Mouse (Mus musculus): ENCODE results near the gene Elmo1. TPM values are rescaled to one million over a fixed set of nuclear protein-coding genes. Genes with fewer than 3 reads are reported as not detected.

The Elmo1 gene
- total and polyA plus RNA-seq, 3 experiments = 0.16 to 5.3 TPM; not detected in 1

DNA sequence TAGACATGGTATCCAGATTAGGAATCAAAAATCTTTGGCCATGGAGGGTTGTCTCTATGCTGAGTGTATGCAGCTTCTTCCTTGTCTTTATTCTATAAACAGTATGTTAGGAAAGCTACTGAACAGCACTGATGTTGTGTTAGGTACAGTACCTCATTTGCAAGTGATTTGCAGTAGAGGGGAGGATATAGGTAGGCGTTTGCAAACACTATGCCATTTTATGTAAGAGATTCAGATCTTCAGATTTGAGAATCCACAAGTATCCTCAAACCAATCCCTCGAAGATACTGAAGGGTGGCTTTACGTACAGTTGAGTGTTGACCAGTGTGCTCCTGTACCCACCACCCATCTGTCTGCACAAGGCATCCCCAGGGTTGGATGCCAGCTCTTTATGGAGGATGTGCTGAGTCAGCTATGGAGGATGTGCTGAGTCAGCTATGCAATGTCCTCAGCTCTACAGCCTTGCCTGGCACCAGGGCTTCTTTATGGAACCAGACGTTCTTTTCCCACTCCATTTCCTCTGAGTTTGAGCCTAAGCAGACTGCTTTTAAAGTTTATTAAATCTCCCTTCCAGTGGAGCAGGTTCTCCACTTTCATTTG, 465.6 kb downstream of the Elmo1 start:
- Histone ChIP-seq H3K4me1 (ENCODE audit: insufficient read depth, low read depth, low read length) (no peaks in the 10 kb centered on the region), H3K36me3 (replicated peaks) (no peaks in the 10 kb centered on the region), H3K27me3 (ENCODE audit: insufficient read depth, low read length) (no peaks in the 10 kb centered on the region), H3K9me3 (replicated peaks) (no peaks in the 10 kb centered on the region), H3K4me3 (ENCODE audit: low read depth, low read length) (no peak overlapping the region)
- DNase-seq (ENCODE audit: low spot score) (no peak), ATAC-seq (ENCODE audit: extremely low read depth, insufficient number of reproducible peaks, low FRiP score, poor library complexity, severe bottlenecking) (no peak)
- no peak for TF ChIP-seq TAL1 (conservative IDR thresholded peaks at IDR 0.05; ENCODE audit: low read depth, low read length)
- no peak for TF ChIP-seq GATA2 (IDR thresholded peaks at IDR 0.05; ENCODE audit: borderline replicate concordance, low read depth, low read length)
- no peak for TF ChIP-seq POLR2AphosphoS5 (IDR thresholded peaks at IDR 0.05; ENCODE audit: insufficient replicate concordance, low read depth, low read length)
- TF ChIP-seq GATA1 (IDR thresholded peaks at IDR 0.05; ENCODE audit: borderline replicate concordance, low read length) = no peak
- no peak for TF ChIP-seq CTCF (IDR thresholded peaks at IDR 0.05; ENCODE audit: low read depth, low read length)

DNA sequence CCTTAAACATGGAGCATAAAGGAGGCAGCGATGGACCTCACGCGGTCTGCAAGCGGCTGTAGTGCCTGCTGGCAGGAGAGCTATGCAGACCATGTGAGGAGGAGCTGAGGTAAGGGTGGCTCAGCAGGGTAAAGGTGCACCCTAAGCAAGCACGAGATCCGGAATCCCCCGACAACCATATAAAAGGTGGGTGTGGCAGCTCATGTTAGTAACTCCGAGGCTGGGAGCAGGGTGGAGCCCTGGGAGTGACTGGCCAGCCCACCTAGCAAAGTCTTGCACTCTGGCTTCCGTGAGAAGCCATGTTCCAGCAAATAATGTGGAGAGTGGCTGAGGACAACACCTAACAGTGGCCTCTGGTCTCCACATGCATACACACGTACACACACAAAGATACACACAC, 466.3 kb downstream of the Elmo1 start:
- H3K4me1 ChIP-seq (ENCODE audit: insufficient read depth, low read depth, low read length) = no peaks in the 10 kb centered on the region
- ATAC-seq (ENCODE audit: extremely low read depth, insufficient number of reproducible peaks, low FRiP score, poor library complexity, severe bottlenecking) (no peak), DNase-seq (ENCODE audit: low spot score) (no peak)
- TF ChIP-seq POLR2AphosphoS5 (IDR thresholded peaks at IDR 0.05; ENCODE audit: insufficient replicate concordance, low read depth, low read length) (no peak), CTCF (IDR thresholded peaks at IDR 0.05; ENCODE audit: low read depth, low read length) (no peak)
- no peak overlapping the region for H3K4me3 ChIP-seq (ENCODE audit: low read depth, low read length)
- no peaks in the 10 kb centered on the region for H3K9me3 ChIP-seq (replicated peaks)
- H3K27me3 ChIP-seq (ENCODE audit: insufficient read depth, low read length) = no peaks in the 10 kb centered on the region
- H3K36me3 ChIP-seq (replicated peaks) = no peaks in the 10 kb centered on the region

DNA sequence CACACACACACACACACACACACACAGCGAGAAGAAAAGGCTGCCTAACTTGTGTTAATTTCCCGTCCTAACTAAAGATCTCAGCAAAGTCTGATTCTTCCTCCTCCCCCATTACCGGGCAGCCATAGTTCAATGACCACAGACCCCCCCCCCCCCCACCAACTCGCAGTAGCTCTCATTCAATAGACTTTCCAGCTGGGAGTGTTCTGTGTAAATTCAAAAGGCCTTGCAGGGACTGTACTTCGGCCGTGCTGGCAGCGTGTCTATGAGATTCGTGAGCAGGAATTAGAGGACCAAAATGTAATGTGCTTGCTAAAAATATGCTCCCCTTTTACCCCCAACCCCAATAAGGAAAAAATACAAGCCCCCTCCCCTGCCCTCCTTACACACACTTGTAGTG, 466.8 kb downstream of the Elmo1 start:
- no peak overlapping the region for H3K4me3 ChIP-seq (ENCODE audit: low read depth, low read length)
- H3K4me1 ChIP-seq (ENCODE audit: insufficient read depth, low read depth, low read length) = no peaks in the 10 kb centered on the region
- ATAC-seq (ENCODE audit: extremely low read depth, insufficient number of reproducible peaks, low FRiP score, poor library complexity, severe bottlenecking) = no peak
- no peaks in the 10 kb centered on the region for H3K27me3 ChIP-seq (ENCODE audit: insufficient read depth, low read length)
- no peaks in the 10 kb centered on the region for H3K9me3 ChIP-seq (replicated peaks)
- H3K36me3 ChIP-seq (replicated peaks) = no peaks in the 10 kb centered on the region
- no peak for TF ChIP-seq TAL1 (conservative IDR thresholded peaks at IDR 0.05; ENCODE audit: low read depth, low read length)
- no peak for TF ChIP-seq POLR2AphosphoS5 (IDR thresholded peaks at IDR 0.05; ENCODE audit: insufficient replicate concordance, low read depth, low read length)
- no peak for DNase-seq (ENCODE audit: low spot score)

DNA sequence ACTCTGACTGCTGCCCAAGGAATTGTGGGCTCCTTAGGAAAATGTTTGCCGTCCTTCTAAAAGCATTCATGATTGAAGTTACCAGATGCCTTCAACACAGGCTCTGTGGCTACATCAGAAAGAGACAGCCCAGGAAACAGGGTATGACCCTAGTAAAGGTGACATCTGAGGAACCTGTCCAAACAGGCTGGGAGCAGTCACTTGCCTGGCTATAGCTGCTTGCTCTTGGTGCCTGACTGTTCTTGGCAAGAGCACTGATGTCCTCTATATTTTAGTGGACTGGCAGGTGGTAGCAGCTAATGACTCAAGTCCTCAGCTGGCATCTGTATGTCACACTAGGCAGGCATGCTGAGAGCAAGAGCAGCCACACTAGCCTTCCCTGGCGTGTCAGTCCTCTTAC, 468.0 kb downstream of the Elmo1 start:
- Histone ChIP-seq H3K36me3 (replicated peaks) (no peaks in the 10 kb centered on the region), H3K27me3 (ENCODE audit: insufficient read depth, low read length) (no peaks in the 10 kb centered on the region), H3K9me3 (replicated peaks) (no peaks in the 10 kb centered on the region), H3K4me1 (ENCODE audit: insufficient read depth, low read depth, low read length) (no peaks in the 10 kb centered on the region), H3K4me3 (ENCODE audit: low read depth, low read length) (no peak overlapping the region)
- TF ChIP-seq TAL1 (conservative IDR thresholded peaks at IDR 0.05; ENCODE audit: low read depth, low read length) = no peak
- no peak for TF ChIP-seq GATA1 (IDR thresholded peaks at IDR 0.05; ENCODE audit: borderline replicate concordance, low read length)
- ATAC-seq (ENCODE audit: extremely low read depth, insufficient number of reproducible peaks, low FRiP score, poor library complexity, severe bottlenecking) (no peak), DNase-seq (ENCODE audit: low spot score) (no peak)

DNA sequence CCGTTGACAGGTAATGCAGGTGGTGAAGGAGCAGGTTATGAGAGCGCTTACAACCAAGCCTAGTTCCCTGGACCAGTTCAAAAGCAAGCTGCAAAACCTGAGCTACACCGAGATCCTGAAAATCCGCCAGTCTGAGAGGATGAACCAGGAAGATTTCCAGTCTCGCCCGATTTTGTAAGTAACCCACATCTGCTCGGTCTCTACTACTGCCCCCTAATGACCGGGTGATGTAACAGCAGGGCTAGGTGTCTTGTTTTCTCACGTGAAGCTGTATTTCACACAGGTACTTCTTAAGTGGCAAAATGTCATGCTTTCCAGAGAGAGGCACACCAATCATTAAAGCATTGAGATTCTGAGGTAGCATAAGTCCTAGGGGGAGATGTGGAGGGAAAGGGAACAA, 474.0 kb downstream of the Elmo1 start:
- ATAC-seq (ENCODE audit: extremely low read depth, insufficient number of reproducible peaks, low FRiP score, poor library complexity, severe bottlenecking) = no peak
- peak; percentile 3 for DNase-seq (ENCODE audit: low spot score)
- TF ChIP-seq POLR2AphosphoS5 (IDR thresholded peaks at IDR 0.05; ENCODE audit: insufficient replicate concordance, low read depth, low read length) (no peak), GATA1 (IDR thresholded peaks at IDR 0.05; ENCODE audit: borderline replicate concordance, low read length) (no peak), TAL1 (conservative IDR thresholded peaks at IDR 0.05; ENCODE audit: low read depth, low read length) (no peak), GATA2 (IDR thresholded peaks at IDR 0.05; ENCODE audit: borderline replicate concordance, low read depth, low read length) (no peak), CTCF (IDR thresholded peaks at IDR 0.05; ENCODE audit: low read depth, low read length) (peak; percentile 69)
- Histone ChIP-seq H3K4me1 (ENCODE audit: insufficient read depth, low read depth, low read length) (no peaks in the 10 kb centered on the region), H3K4me3 (ENCODE audit: low read depth, low read length) (no peak overlapping the region), H3K36me3 (replicated peaks) (no peaks in the 10 kb centered on the region), H3K9me3 (replicated peaks) (no peaks in the 10 kb centered on the region), H3K27me3 (ENCODE audit: insufficient read depth, low read length) (no peaks in the 10 kb centered on the region)

DNA sequence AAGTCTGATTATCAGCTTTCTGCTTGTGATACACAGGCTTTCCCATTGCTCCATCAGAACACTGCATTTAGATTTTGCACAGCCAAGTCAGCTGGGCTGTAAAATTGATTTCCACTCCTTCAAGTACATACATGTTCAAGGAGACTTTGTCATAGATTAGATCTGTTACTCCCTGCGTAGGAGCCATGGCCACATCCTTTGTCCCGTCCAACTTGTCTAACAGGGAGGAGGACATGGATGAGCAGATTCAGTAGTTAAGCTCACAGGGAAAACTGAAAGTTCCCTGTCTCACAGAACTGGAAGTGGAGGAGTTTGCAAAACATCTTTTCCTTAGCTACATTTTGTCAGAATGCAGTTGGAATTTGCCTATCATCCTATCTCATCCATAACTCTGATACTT, 484.8 kb downstream of the Elmo1 start:
- Histone ChIP-seq H3K4me3 (ENCODE audit: low read depth, low read length) (no peak overlapping the region), H3K36me3 (replicated peaks) (no peaks in the 10 kb centered on the region), H3K4me1 (ENCODE audit: insufficient read depth, low read depth, low read length) (no peaks in the 10 kb centered on the region), H3K27me3 (ENCODE audit: insufficient read depth, low read length) (0 out of 2 replicates have a peak, but pooled peaks cover 2% of the 10 kb centered on the region), H3K9me3 (replicated peaks) (no peaks in the 10 kb centered on the region)
- no peak for TF ChIP-seq TAL1 (conservative IDR thresholded peaks at IDR 0.05; ENCODE audit: low read depth, low read length)
- no peak for TF ChIP-seq GATA2 (IDR thresholded peaks at IDR 0.05; ENCODE audit: borderline replicate concordance, low read depth, low read length)
- TF ChIP-seq GATA1 (IDR thresholded peaks at IDR 0.05; ENCODE audit: borderline replicate concordance, low read length) = no peak
- no peak for TF ChIP-seq POLR2AphosphoS5 (IDR thresholded peaks at IDR 0.05; ENCODE audit: insufficient replicate concordance, low read depth, low read length)
- TF ChIP-seq CTCF (IDR thresholded peaks at IDR 0.05; ENCODE audit: low read depth, low read length) = no peak
- no peak for DNase-seq (ENCODE audit: low spot score)
- ATAC-seq (ENCODE audit: extremely low read depth, insufficient number of reproducible peaks, low FRiP score, poor library complexity, severe bottlenecking) = no peak

DNA sequence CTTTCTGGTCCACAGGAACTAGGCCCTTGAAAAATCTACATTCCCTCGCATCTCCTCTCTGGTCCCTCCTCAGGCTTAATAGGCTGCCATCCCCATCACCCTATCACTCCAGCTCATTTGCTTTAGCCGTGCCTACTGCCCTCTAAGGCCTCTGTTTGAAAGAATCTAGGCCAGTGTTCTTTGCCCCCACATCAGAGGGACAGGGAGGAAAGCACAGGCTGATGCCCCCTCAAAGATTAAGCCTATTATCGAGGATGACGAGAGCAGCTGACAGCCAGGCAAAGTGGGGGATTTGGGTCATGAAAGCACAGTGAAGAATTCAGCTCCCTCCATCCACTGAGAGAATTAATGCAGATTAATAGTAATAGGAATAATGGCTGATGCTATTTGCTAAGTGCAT, 495.5 kb downstream of the Elmo1 start:
- DNase-seq (ENCODE audit: low spot score) (no peak), ATAC-seq (ENCODE audit: extremely low read depth, insufficient number of reproducible peaks, low FRiP score, poor library complexity, severe bottlenecking) (no peak)
- Histone ChIP-seq H3K4me1 (ENCODE audit: insufficient read depth, low read depth, low read length) (no peaks in the 10 kb centered on the region), H3K27me3 (ENCODE audit: insufficient read depth, low read length) (no peaks in the 10 kb centered on the region), H3K9me3 (replicated peaks) (no peaks in the 10 kb centered on the region), H3K36me3 (replicated peaks) (no peaks in the 10 kb centered on the region), H3K4me3 (ENCODE audit: low read depth, low read length) (no peak overlapping the region)
- TF ChIP-seq TAL1 (conservative IDR thresholded peaks at IDR 0.05; ENCODE audit: low read depth, low read length) (no peak), GATA2 (IDR thresholded peaks at IDR 0.05; ENCODE audit: borderline replicate concordance, low read depth, low read length) (no peak), CTCF (IDR thresholded peaks at IDR 0.05; ENCODE audit: low read depth, low read length) (no peak), GATA1 (IDR thresholded peaks at IDR 0.05; ENCODE audit: borderline replicate concordance, low read length) (no peak), POLR2AphosphoS5 (IDR thresholded peaks at IDR 0.05; ENCODE audit: insufficient replicate concordance, low read depth, low read length) (no peak)
